Mouse (Mus musculus) MEL (cell line): ENCODE data around the gene Prss38. TPM values are rescaled to one million over a fixed set of nuclear protein-coding genes. Genes with fewer than 3 reads are reported as not detected.
A peak's percentile ranks its signal among the peaks of the same experiment; 100 is the strongest.

Experiments
- DNase-seq: peaks from one replicate; pipeline ENCODE4 v3.0.0; 2011; ENCODE audit warnings: low read depth, low spot score
- H3K27ac ChIP-seq: 2 replicates; pipeline ENCODE4 v1.5.1; 2012; ENCODE audit warnings: low read depth, mild to moderate bottlenecking, control low read depth, low read length, moderate library complexity; ENCODE audit not compliant: control insufficient read depth
- H3K27me3 ChIP-seq, 2 experiments: fragments of 150-350 bp in 1 of 2; sonication (generic) in 1 of 2; 2 replicates each; pipeline ENCODE4 v1.6.1; 2012; ENCODE audit warnings: low read length in 2 of 2, mild to moderate bottlenecking in 2 of 2, improper control_type of control experiment in 1 of 2, moderate library complexity in 1 of 2; ENCODE audit not compliant: insufficient read depth in 2 of 2, control insufficient read depth in 1 of 2
- H3K36me3 ChIP-seq, 2 experiments: 2 replicates each; pipeline ENCODE4 v1.6.1; 2012 to 2014; ENCODE audit warnings: low read length in 2 of 2, improper control_type of control experiment in 1 of 2, inconsistent platforms in 1 of 2, mild to moderate bottlenecking in 1 of 2; ENCODE audit not compliant: insufficient read depth in 2 of 2, control insufficient read depth in 1 of 2
- H3K4me1 ChIP-seq, 2 experiments: fragments of 150-350 bp in 1 of 2; sonication (generic) in 1 of 2; 2 replicates each; pipeline ENCODE4 v1.6.1; 2012; ENCODE audit warnings: low read length in 2 of 2, improper control_type of control experiment in 1 of 2, mild to moderate bottlenecking in 1 of 2; ENCODE audit not compliant: insufficient read depth in 2 of 2, control insufficient read depth in 1 of 2
- H3K4me3 ChIP-seq, 2 experiments: fragments of 150-350 bp in 1 of 2; sonication (generic) in 1 of 2; 2 replicates each; pipeline ENCODE4 v1.5.1; 2012; ENCODE audit warnings: low read depth in 2 of 2, low read length in 2 of 2, mild to moderate bottlenecking in 2 of 2, moderate library complexity in 2 of 2, control low read depth in 1 of 2, improper control_type of control experiment in 1 of 2; ENCODE audit not compliant: control insufficient read depth in 1 of 2, insufficient read depth in 1 of 2
- H3K79me2 ChIP-seq: 2 replicates; pipeline ENCODE4 v1.6.1; 2012; ENCODE audit warnings: mild to moderate bottlenecking, low read length, moderate library complexity; ENCODE audit not compliant: control insufficient read depth, poor library complexity, insufficient read depth
- H3K9ac ChIP-seq: 2 replicates; pipeline ENCODE4 v1.6.1; 2012; ENCODE audit warnings: low read depth, mild to moderate bottlenecking, control low read depth, low read length, moderate library complexity; ENCODE audit not compliant: control insufficient read depth, poor library complexity, severe bottlenecking
- H3K9me3 ChIP-seq: fragments of 150-350 bp; sonication (generic); replicated peaks from 2 replicates; pipeline ENCODE4 v1.6.1; 2012; ENCODE audit warnings: mild to moderate bottlenecking, low read length, improper control_type of control experiment, moderate library complexity; ENCODE audit not compliant: insufficient read depth
- CHD1 ChIP-seq: IDR thresholded peaks from 2 replicates; pipeline ENCODE4 v1.6.1; 2012; ENCODE audit warnings: low read depth, mild to moderate bottlenecking, inconsistent platforms, low read length, improper control_type of control experiment
- CTCF ChIP-seq, 3 experiments: IDR thresholded peaks in 2 of 3; conservative IDR thresholded peaks in 1 of 3; 2 replicates each; pipeline ENCODE4 v1.5.1; 2011 to 2012; ENCODE audit warnings: low read length in 3 of 3, low read depth in 2 of 3, mild to moderate bottlenecking in 2 of 3, improper control_type of control experiment in 1 of 3, inconsistent platforms in 1 of 3, mixed read lengths in 1 of 3, moderate library complexity in 1 of 3; ENCODE audit not compliant: control insufficient read depth in 1 of 3, insufficient read depth in 1 of 3, poor library complexity in 1 of 3, severe bottlenecking in 1 of 3
- ELF1 ChIP-seq: IDR thresholded peaks from 2 replicates; pipeline ENCODE4 v1.6.1; 2014; ENCODE audit warnings: low read depth, mild to moderate bottlenecking, inconsistent platforms, low read length, improper control_type of control experiment, moderate library complexity
- EP300 ChIP-seq, 2 experiments: IDR thresholded peaks; 2 replicates each; pipeline ENCODE4 v1.6.1; 2011; ENCODE audit warnings: improper control_type of control experiment in 2 of 2, low read length in 2 of 2, low read depth in 1 of 2, mild to moderate bottlenecking in 1 of 2
- GABPA ChIP-seq: IDR thresholded peaks from 2 replicates; pipeline ENCODE4 v1.6.1; 2012; ENCODE audit warnings: low read depth, mild to moderate bottlenecking, inconsistent platforms, low read length, improper control_type of control experiment, moderate library complexity
- GATA1 ChIP-seq: IDR thresholded peaks from 2 replicates; pipeline ENCODE4 v1.6.1; 2011; ENCODE audit warnings: low read depth, low read length, improper control_type of control experiment
- KAT2A ChIP-seq: conservative IDR thresholded peaks from 2 replicates; pipeline ENCODE4 v1.6.1; 2012; ENCODE audit warnings: low read depth, low read length, improper control_type of control experiment, inconsistent platforms
- MAX ChIP-seq: IDR thresholded peaks from 2 replicates; pipeline ENCODE4 v1.6.1; 2011; ENCODE audit warnings: low read length, improper control_type of control experiment
- MEF2A ChIP-seq: IDR thresholded peaks from 2 replicates; pipeline ENCODE4 v1.6.1; 2014; ENCODE audit warnings: low read depth, mild to moderate bottlenecking, inconsistent platforms, low read length, improper control_type of control experiment; ENCODE audit not compliant: poor library complexity, insufficient replicate concordance, severe bottlenecking; ENCODE audit errors: extremely low read depth
- MYB ChIP-seq: IDR thresholded peaks from 2 replicates; pipeline ENCODE4 v1.6.1; 2011; ENCODE audit warnings: mild to moderate bottlenecking, low read depth, low read length, improper control_type of control experiment
- NELFE ChIP-seq: IDR thresholded peaks from 2 replicates; pipeline ENCODE4 v1.6.1; 2011; ENCODE audit warnings: low read depth, low read length, improper control_type of control experiment
- POLR2A ChIP-seq, 2 experiments: IDR thresholded peaks; 2 replicates each; pipeline ENCODE4 v1.6.1; 2011 to 2012; ENCODE audit warnings: low read length in 2 of 2, mild to moderate bottlenecking in 2 of 2, control low read depth in 1 of 2, improper control_type of control experiment in 1 of 2, low read depth in 1 of 2, moderate library complexity in 1 of 2; ENCODE audit not compliant: control insufficient read depth in 1 of 2, insufficient read depth in 1 of 2, poor library complexity in 1 of 2
- RAD21 ChIP-seq: IDR thresholded peaks from 2 replicates; pipeline ENCODE4 v1.6.1; 2011; ENCODE audit warnings: mild to moderate bottlenecking, low read depth, low read length, improper control_type of control experiment
- RCOR1 ChIP-seq: IDR thresholded peaks from 2 replicates; pipeline ENCODE4 v1.6.1; 2012; ENCODE audit warnings: low read depth, mild to moderate bottlenecking, inconsistent platforms, low read length, improper control_type of control experiment
- SMC3 ChIP-seq: IDR thresholded peaks from 2 replicates; pipeline ENCODE4 v1.6.1; 2011; ENCODE audit warnings: low read depth, low read length, improper control_type of control experiment
- TBP ChIP-seq: IDR thresholded peaks from 2 replicates; pipeline ENCODE4 v1.8.0; 2011; ENCODE audit warnings: low read depth, low read length, improper control_type of control experiment
- TCF12 ChIP-seq: IDR thresholded peaks from 2 replicates; pipeline ENCODE4 v1.6.1; 2014; ENCODE audit warnings: low read depth, mild to moderate bottlenecking, inconsistent platforms, low read length, improper control_type of control experiment, moderate library complexity
- UBTF ChIP-seq: IDR thresholded peaks from 2 replicates; pipeline ENCODE4 v1.6.1; 2012; ENCODE audit warnings: low read depth, mild to moderate bottlenecking, inconsistent platforms, low read length, improper control_type of control experiment, moderate library complexity, borderline replicate concordance; ENCODE audit not compliant: insufficient read depth
- USF1 ChIP-seq: IDR thresholded peaks from 2 replicates; pipeline ENCODE4 v1.6.1; 2014; ENCODE audit warnings: low read depth, mild to moderate bottlenecking, inconsistent platforms, low read length, improper control_type of control experiment, moderate library complexity
- ZKSCAN1 ChIP-seq: IDR thresholded peaks from 2 replicates; pipeline ENCODE4 v1.6.1; 2012; ENCODE audit warnings: low read depth, mild to moderate bottlenecking, inconsistent platforms, low read length, improper control_type of control experiment, moderate library complexity
- ZMIZ1 ChIP-seq: IDR thresholded peaks from 2 replicates; pipeline ENCODE4 v1.6.1; 2012; ENCODE audit warnings: low read depth, mild to moderate bottlenecking, inconsistent platforms, low read length, improper control_type of control experiment, moderate library complexity
- ZNF384 ChIP-seq: IDR thresholded peaks from 2 replicates; pipeline ENCODE4 v1.6.1; 2012; ENCODE audit warnings: low read depth, mild to moderate bottlenecking, inconsistent platforms, low read length, improper control_type of control experiment
- polyA plus RNA-seq, 2 experiments: library from polyadenylated mRNA; stranded (reverse) in 1 of 2; unstranded in 1 of 2; fragments of >175 nt in 1 of 2; fragments of >200 nt in 1 of 2; gene quantifications; 2 replicates each; pipeline versions ENCODE4 v1.2.1 to v1.2.4; 2012; ENCODE audit warnings: low replicate concordance in 2 of 2, low read depth in 1 of 2; ENCODE audit not compliant: insufficient read length in 2 of 2, insufficient read depth in 1 of 2, missing spikeins in 1 of 2
- total RNA-seq: library from RNA; depleted of rRNA; stranded (reverse); fragments of 300-350 nt; gene quantifications from 2 replicates; pipeline ENCODE4 v1.2.3, GENCODE M21; 2012

The Prss38 gene
- total and polyA plus RNA-seq, 3 experiments = not detected

GRCm38 (mm10) chr11:59361291-59361690 is 14.2 kb downstream of the Prss38 start (continued):
- TF ChIP-seq EP300 (IDR thresholded peaks at IDR 0.05; ENCODE audit: low read depth in 1 of 2, low read length in 2 of 2) = 0 out of 4 replicates have a peak, but pooled peaks of 1 of the 2 experiments have one; percentile 10
- 0 out of 2 replicates have a peak, but pooled peaks have one; percentile 31 for TF ChIP-seq TBP
- no peak for TF ChIP-seq MYB
- TF ChIP-seq, all 39 proteins: peak for 4

GRCm38 (mm10) chr11:59356874-59357289 is 18.6 kb downstream of the Prss38 start:
- H3K27me3 ChIP-seq = no peaks in the 10 kb centered on the region; a peak in 2 of 4 replicates
- DNase-seq = no peak
- no peak overlapping the region for H3K27ac ChIP-seq
- H3K4me1 ChIP-seq = peaks cover 2 to 13% of the 10 kb centered on the region in 2 experiments; a peak in 3 of 4 replicates
- no peak overlapping the region for H3K4me3 ChIP-seq
- H3K36me3 ChIP-seq = peaks cover 0 to 9% of the 10 kb centered on the region in 2 experiments; a peak in 2 of 4 replicates
- H3K9ac ChIP-seq = no peak overlapping the region
- no peak for TF ChIP-seq ELF1
- TF ChIP-seq USF1 = no peak
- no peak for TF ChIP-seq ZMIZ1
- no peak for TF ChIP-seq RAD21
- TF ChIP-seq CHD1 = no peak
- TF ChIP-seq KAT2A = no peak
- no peak for TF ChIP-seq MEF2A
- TF ChIP-seq GATA1 = no peak
- no peak for TF ChIP-seq TCF12
- no peak for TF ChIP-seq SMC3
- TF ChIP-seq POLR2A (IDR thresholded peaks at IDR 0.05; ENCODE audit: control insufficient read depth in 1 of 2, insufficient read depth in 1 of 2, low read depth in 1 of 2, low read length in 2 of 2, poor library complexity in 1 of 2) = no peak
- no peak for TF ChIP-seq ZKSCAN1
- no peak for TF ChIP-seq MYB
- TF ChIP-seq CTCF (IDR thresholded peaks at IDR 0.05 in 2 of 3, conservative IDR thresholded peaks at IDR 0.05 in 1 of 3; ENCODE audit: control insufficient read depth in 1 of 3, insufficient read depth in 1 of 3, low read depth in 2 of 3, low read length in 3 of 3, poor library complexity in 1 of 3, severe bottlenecking in 1 of 3) = no peak
- no peak for TF ChIP-seq MAX
- no peak for TF ChIP-seq NELFE
- TF ChIP-seq ZNF384 = no peak
- TF ChIP-seq GABPA = no peak
- TF ChIP-seq RCOR1 = no peak
- no peak for TF ChIP-seq UBTF
- no peaks in the 10 kb centered on the region for H3K9me3 ChIP-seq
- no peaks in the 10 kb centered on the region for H3K79me2 ChIP-seq
